Mouse (Mus musculus) G1E (cell line): ENCODE results near the gene Il34.

Experiments
- CTCF ChIP-seq: IDR thresholded peaks from 2 replicates; pipeline ENCODE4 v1.5.1; 2012; ENCODE audit warnings: low read depth, low read length, inconsistent platforms, mixed read lengths
- GATA1 ChIP-seq: IDR thresholded peaks from 2 replicates; pipeline ENCODE4 v1.6.1; 2012; ENCODE audit warnings: borderline replicate concordance, low read length, inconsistent platforms, mixed read lengths
- GATA2 ChIP-seq: IDR thresholded peaks from 2 replicates; pipeline ENCODE4 v1.6.1; 2012; ENCODE audit warnings: low read depth, low read length, inconsistent platforms, borderline replicate concordance
- POLR2AphosphoS5 ChIP-seq: IDR thresholded peaks from 2 replicates; pipeline ENCODE4 v1.6.1; 2012; ENCODE audit warnings: low read depth, low read length, inconsistent platforms; ENCODE audit not compliant: insufficient replicate concordance
- TAL1 ChIP-seq: conservative IDR thresholded peaks from 2 replicates; pipeline ENCODE4 v1.6.1; 2012; ENCODE audit warnings: low read depth, low read length, inconsistent platforms, mixed read lengths

DNA sequence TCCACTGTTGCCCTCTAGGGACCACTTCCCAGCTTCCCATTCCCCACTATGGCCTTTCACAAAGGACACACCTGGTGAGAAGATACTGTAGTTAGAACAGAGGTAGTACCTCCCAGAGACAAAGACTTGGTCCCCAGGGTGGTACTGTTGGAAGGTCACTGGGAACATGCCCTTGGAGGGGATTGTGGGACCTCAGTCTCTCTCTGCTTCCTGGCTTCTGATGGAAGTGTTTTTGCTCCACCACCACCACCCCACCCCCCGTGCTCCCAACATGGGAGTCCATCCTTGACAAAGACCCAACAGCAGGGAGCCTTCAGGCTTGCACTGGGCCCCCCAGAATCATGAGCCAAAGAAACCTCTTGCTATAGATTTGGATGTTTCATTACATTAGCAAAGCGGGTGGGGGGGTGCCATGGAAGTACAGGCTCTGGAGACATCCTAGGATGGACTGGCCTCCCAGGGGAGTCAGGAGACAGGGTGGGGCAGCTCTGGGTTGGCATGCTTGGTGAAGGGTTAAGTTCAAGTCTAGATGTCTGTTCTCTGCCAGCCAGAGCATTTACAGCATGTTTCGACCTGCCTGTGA is 99.3 kb downstream of the Il34 start:
- TF ChIP-seq CTCF (no peak), TAL1 (no peak), GATA1 (no peak), GATA2 (no peak), POLR2AphosphoS5 (no peak)
